9 mouse cellular contexts compared by ENCODE assay signal in the genomic region with DNA sequence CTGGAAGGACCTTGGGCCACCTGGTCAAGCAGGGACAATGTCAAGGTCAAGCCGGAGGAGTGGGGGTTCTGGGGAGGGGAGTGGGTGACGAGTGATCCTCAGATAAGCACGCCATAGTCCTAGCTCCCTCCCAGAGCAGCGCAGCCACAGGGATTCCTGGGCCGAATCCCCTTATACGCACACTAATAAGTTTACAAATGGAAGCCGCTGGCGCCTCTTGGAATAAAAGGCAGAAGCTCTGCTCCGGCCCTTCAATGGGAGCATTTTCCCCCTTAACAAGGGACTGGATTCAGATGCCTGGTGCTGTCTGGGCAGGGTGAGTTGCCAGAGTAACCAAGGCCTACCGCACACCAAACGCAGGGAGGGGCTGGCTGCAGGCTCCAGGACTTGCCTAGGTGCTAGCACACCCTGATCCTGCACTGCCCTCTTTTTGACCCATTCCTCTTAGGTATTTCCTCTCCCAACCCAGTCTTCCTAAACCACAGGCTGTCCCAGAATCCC. TPM values are rescaled to one million over a fixed set of nuclear protein-coding genes. Genes with fewer than 3 reads are reported as not detected.
A peak's percentile ranks its signal among the peaks of the same experiment; 100 is the strongest.
DNase-seq lines count a peak whose midpoint lies in the region; ATAC-seq and TF ChIP-seq lines count a peak whose summit lies in the region.
"Had no signal": no experiment of that assay in that cellular context is flagged by ENCODE, and none has a peak within 500 bp of the region (broad histone marks: within the 10 kb centered on the region; RNA-seq: fewer than 3 reads in every experiment).

No protein-coding gene starts in this region.

- peaks cover 5% of the 10 kb centered on the region for H3K27me3 ChIP-seq in testis, adult 2 months (ENCODE audit: control insufficient read depth, insufficient read depth, low read length)
- H3K27me3 ChIP-seq in intestine, postnatal 0 days (replicated peaks; ENCODE audit: control insufficient read depth, insufficient read depth, low read length) = peaks cover 14% of the 10 kb centered on the region; the same call in 1 of the 2 replicates
- H3K27me3 ChIP-seq in neural tube, embryonic 12.5 days (replicated peaks) = peaks cover 12% of the 10 kb centered on the region; the same call in 1 of the 2 replicates

- H3K36me3 ChIP-seq in testis, adult 2 months (ENCODE audit: control insufficient read depth, insufficient read depth, low read length) = no peaks in the 10 kb centered on the region
- no peaks in the 10 kb centered on the region for H3K36me3 ChIP-seq in intestine, postnatal 0 days (ENCODE audit: control insufficient read depth, insufficient read depth)
- no peaks in the 10 kb centered on the region for H3K36me3 ChIP-seq in neural tube, embryonic 12.5 days

- H3K4me1 ChIP-seq in testis, adult 2 months (ENCODE audit: control insufficient read depth, insufficient read depth, low read length) = peaks cover 11% of the 10 kb centered on the region
- no peaks in the 10 kb centered on the region for H3K4me1 ChIP-seq in intestine, postnatal 0 days (replicated peaks; ENCODE audit: control insufficient read depth, insufficient read depth, low read length)
- peaks cover 27% of the 10 kb centered on the region for H3K4me1 ChIP-seq in neural tube, embryonic 12.5 days
- no peaks in the 10 kb centered on the region for H3K4me1 ChIP-seq in lung, adult 2 months (ENCODE audit: control insufficient read depth, insufficient read depth, low read length)

- H3K4me2 ChIP-seq in intestine, postnatal 0 days (replicated peaks; ENCODE audit: low read depth) = peak overlapping the region; percentile 88
- H3K4me2 ChIP-seq in neural tube, embryonic 12.5 days (replicated peaks) = peak overlapping the region; percentile 96

- peak; percentile 2 for DNase-seq in cerebellum, adult 8-10 months
- no peak for DNase-seq in testis, postnatal 14 days (ENCODE audit: low spot score)
- DNase-seq in lung, postnatal 14 days = no peak
- no peak for DNase-seq in lung, adult 2 months

- no peaks in the 10 kb centered on the region for H3K9me3 ChIP-seq in intestine, postnatal 0 days (ENCODE audit: control insufficient read depth)
- H3K9me3 ChIP-seq in neural tube, embryonic 12.5 days = no peaks in the 10 kb centered on the region

- ATAC-seq in cerebellum, adult (ENCODE audit: insufficient number of reproducible peaks, low FRiP score, low TSS enrichment) = no peak
- ATAC-seq in intestine, postnatal 0 days = no peak
- ATAC-seq in neural tube, embryonic 12.5 days (ENCODE audit: low FRiP score, low read depth) = peak; percentile 59

- no peak for TF ChIP-seq POLR2A in testis, adult 2 months (IDR thresholded peaks at IDR 0.05; ENCODE audit: control insufficient read depth, low read depth, low read length)
- no peak for TF ChIP-seq POLR2A in lung, adult 2 months (IDR thresholded peaks at IDR 0.05; ENCODE audit: borderline replicate concordance, extremely low read depth, low read depth, low read length)

- H3K27ac ChIP-seq in testis, adult 2 months (ENCODE audit: control insufficient read depth, insufficient read depth, low read depth, low read length) = no peak overlapping the region
- H3K27ac ChIP-seq in intestine, postnatal 0 days (ENCODE audit: low read depth, low read length) = no peak overlapping the region
- H3K27ac ChIP-seq in neural tube, embryonic 12.5 days = no peak overlapping the region; the same call in 1 of the 2 replicates

- no peak overlapping the region for H3K9ac ChIP-seq in intestine, postnatal 0 days (ENCODE audit: low read depth, low read length)
- H3K9ac ChIP-seq in neural tube, embryonic 12.5 days = peak overlapping the region; percentile 63

- WGBS in intestine, postnatal 0 days = 39% methylated on average over 11 of the region's 11 CpGs
- WGBS in neural tube, embryonic 12.5 days = 4% methylated on average over 11 of the region's 11 CpGs
- 46% methylated on average over 11 of the region's 11 CpGs for WGBS in lung, adult 2 months

- no peak for TF ChIP-seq CTCF in testis, adult 2 months (IDR thresholded peaks at IDR 0.05; ENCODE audit: control insufficient read depth, insufficient read depth, insufficient replicate concordance, low read depth, low read length)
- no peak for TF ChIP-seq CTCF in intestine, postnatal 0 days (IDR thresholded peaks at IDR 0.05; ENCODE audit: low read depth)
- no peak for TF ChIP-seq CTCF in lung, adult 2 months (IDR thresholded peaks at IDR 0.05; ENCODE audit: insufficient read depth, low read length)

- H3K4me3 ChIP-seq in testis, adult 2 months (ENCODE audit: control insufficient read depth, low read depth, low read length) = peak overlapping the region; percentile 77; the same call in 1 of the 2 replicates
- H3K4me3 ChIP-seq in intestine, postnatal 0 days (ENCODE audit: low read depth, low read length) = peak overlapping the region; percentile 46
- peak overlapping the region; percentile 48; the same call in 1 of the 2 replicates for H3K4me3 ChIP-seq in neural tube, embryonic 12.5 days
- H3K4me3 ChIP-seq in lung, adult 2 months (replicated peaks; ENCODE audit: extremely low read depth, low read depth, low read length) = no peak overlapping the region
- H3K4me3 ChIP-seq: myocyte had no signal

RNA-seq across cellular contexts. Expression of a gene that starts 46.2 kb away (rescaled TPM):
- 2.8 and 2.9 TPM in 2 replicates for polyA plus RNA-seq in testis, adult 2 months (2012; rRNA removed)
- polyA plus RNA-seq in intestine, postnatal 0 days (2015; fragmentation: Nextera tagmentation; extraction: Ambion mirVana) = 0.63 and 0.68 TPM in 2 replicates
- polyA plus RNA-seq in neural tube, embryonic 12.5 days (2016; fragmentation: Nextera tagmentation; extraction: Ambion mirVana) = 5.1 and 5.5 TPM in 2 replicates
- polyA plus RNA-seq in lung, adult 2 months (2012; rRNA removed) = 0.31 and 0.93 TPM in 2 replicates
- polyA plus RNA-seq: myocyte had no signal
